Mouse (Mus musculus) adrenal gland, adult 10 weeks (tissue): ENCODE results near the gene Nin. TPM values are rescaled to one million over a fixed set of nuclear protein-coding genes. Genes with fewer than 3 reads are reported as not detected.

Experiments
- polyA plus RNA-seq: library from polyadenylated mRNA; stranded (reverse); fragments of 350-450 nt; fragmentation: Illumina TruSeq; extraction: RNeasy Lipid Tissue Mini Kit (QIAGEN cat#74804); gene quantifications from one replicate; pipeline ENCODE4 v1.2.3, GENCODE M21; 2014; ENCODE audit warnings: low read depth, low replicate concordance

Nin gene
- 20.6 TPM for polyA plus RNA-seq

DNA sequence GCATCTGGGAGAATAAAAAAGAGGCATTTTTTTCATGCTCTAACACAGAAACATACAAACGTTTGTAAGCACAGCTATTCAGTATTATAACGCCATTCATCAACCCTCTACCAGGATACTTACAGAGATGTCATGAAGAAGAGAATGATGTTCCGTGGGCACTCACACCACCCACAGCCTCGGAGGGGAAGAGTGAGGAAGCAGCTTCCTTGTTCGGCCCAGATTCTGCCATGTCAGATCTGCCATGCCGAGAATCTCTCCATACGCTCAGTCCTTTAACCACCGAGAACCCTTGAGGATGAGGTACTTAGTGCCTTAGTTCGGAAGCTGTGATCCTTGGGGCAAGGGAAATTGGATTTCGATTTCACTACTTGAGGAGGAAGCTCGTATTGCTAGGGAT, at the start of gene Nin:
Gene Nin (minus strand): TSS at position 367 of the 400 bp plus-strand sequence.

DNA sequence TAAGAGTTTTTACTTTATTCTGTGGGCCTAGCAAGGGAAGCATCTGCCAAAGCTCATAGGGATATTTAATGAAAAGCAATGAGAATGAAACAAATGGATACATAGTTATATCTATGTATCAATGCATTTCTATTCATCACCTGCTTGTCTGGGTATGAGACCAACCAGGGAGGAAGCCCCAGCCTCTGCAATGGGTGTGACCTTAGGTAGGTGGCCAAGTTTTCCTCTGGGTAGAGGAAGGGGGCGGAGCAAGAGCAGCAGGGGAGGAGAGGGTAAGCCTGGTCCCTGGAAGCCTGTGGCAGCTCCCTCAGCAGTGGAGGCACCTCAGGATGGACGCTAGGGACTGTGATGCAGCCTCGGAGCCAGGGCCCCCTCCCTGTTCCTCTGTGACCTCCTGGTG, 40.3 kb upstream of the Nin start, which contains the start of gene Abhd12b:
Gene Abhd12b (plus strand): TSS at position 301 of the 400 bp plus-strand sequence.

DNA sequence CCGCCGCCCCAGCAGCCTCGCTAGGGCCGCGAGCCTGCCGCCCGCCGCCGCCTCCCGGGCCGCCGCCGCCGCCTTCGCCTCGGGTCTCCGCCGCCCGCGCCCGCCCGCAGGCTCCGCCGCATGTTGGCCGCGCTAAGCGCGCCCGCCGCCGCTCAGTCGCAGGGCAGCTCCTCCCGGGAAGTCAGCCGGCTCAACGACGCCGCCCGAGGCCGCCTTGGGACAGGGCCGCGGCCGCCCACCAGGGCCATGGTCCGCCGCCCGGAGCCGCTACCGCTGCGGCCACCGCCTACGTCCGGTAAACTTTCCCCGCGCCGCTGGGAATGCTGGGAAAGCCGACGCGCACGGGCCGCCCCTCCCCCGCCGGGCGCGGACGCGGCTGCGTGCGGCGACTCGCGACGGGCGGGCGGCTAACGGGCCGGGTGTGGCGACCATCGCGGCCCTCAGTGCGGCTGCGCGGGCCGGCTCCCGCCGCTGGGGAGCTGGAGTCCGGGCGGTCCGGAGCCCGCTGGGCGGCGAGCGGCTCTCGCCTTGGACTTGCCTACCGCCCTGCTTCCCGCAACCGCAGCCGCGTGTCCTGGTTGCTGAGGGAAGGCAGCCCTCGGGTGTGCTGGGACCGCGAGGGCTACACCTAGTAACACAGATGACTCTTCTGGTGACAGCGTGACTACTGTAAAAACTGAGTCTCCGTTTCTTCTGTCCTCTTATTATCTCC, 126.6 kb downstream of the Nin start, which contains the start of gene Sav1:
Gene Sav1 (minus strand): TSS at position 217 of the 712 bp plus-strand sequence.

Other genes with a start within 250 kb of the Nin start
- 9.6 TPM for gene Atl1, start 221.1 kb downstream of the Nin start, polyA plus RNA-seq
- 71.6 TPM for gene Map4k5, start 220.5 kb downstream of the Nin start, polyA plus RNA-seq
- 118 TPM for gene Sav1, start 126.7 kb downstream of the Nin start, polyA plus RNA-seq
- gene Abhd12b, start 40.4 kb upstream of the Nin start, polyA plus RNA-seq = not detected
- 45.1 TPM for gene Pygl, start 117.8 kb upstream of the Nin start, polyA plus RNA-seq
- 0.93 TPM for gene Trim9, start 233.9 kb upstream of the Nin start, polyA plus RNA-seq